Mouse (Mus musculus) inflammation-experienced regulatory T-cells, adult 16 weeks (primary cell): ENCODE results near the gene Hic2. TPM values are rescaled to one million over a fixed set of nuclear protein-coding genes. Genes with fewer than 3 reads are reported as not detected.

Experiments used
- polyA plus RNA-seq: library from polyadenylated mRNA; unstranded; fragments of 100-300 nt; shearing (Covaris generic); gene quantifications from one replicate; pipeline ENCODE4 v1.2.1, GENCODE M21; 2017

The Hic2 gene
- 1.9 TPM for polyA plus RNA-seq

GRCm38 (mm10) chr16:17232794-17233701 lies at the start of gene Hic2:
Gene Hic2, plus strand, starts transcription at chr16:17233572.

DNA sequence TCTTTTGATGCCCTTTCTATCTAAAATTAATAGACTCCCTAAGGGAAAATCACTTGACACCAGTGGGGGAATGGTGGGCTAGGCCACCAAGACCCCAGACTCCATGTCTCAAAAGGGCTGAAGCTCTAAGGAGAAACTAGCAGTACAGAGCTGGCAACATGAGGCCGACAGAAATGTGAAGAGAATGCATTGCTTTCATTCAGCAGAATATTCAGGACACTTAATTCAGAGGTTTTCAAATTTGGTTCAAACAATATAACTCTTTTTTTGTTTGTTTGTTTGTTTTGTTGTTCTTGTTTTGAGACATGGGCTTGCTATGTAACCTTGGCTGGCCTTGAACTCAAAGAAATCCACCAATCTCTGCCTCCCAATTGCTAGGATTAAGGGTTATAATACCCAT lies 30.8 kb upstream of the Hic2 start, which contains the start of gene Ube2l3:
Gene Ube2l3 (minus strand): TSS at position 101 of the 400 bp plus-strand sequence.

GRCm38 (mm10) chr16:17208389-17209361 lies 24.7 kb upstream of the Hic2 start, which contains the start of gene Rimbp3:
Gene Rimbp3, plus strand, starts transcription at chr16:17208603.

GRCm38 (mm10) chr16:17275721-17276120 lies 42.3 kb downstream of the Hic2 start, which contains the start of gene Tmem191c:
Gene Tmem191c, plus strand, starts transcription at chr16:17276077.

Other genes with a start within 250 kb of the Hic2 start
- 2.4 TPM for gene Ypel1, start 163.9 kb upstream of the Hic2 start, polyA plus RNA-seq
- 271 TPM for gene Ppil2, start 122.3 kb upstream of the Hic2 start, polyA plus RNA-seq
- 3.6 TPM for gene 2610318N02Rik, start 108.4 kb upstream of the Hic2 start, polyA plus RNA-seq
- gene Sdf2l1, start 101.2 kb upstream of the Hic2 start, polyA plus RNA-seq: 49.5 TPM
- gene Ydjc, start 89.0 kb upstream of the Hic2 start, polyA plus RNA-seq: 5.2 TPM
- gene Ccdc116, start 86.3 kb upstream of the Hic2 start, polyA plus RNA-seq: 0.96 TPM
- gene Ube2l3, start 30.9 kb upstream of the Hic2 start, polyA plus RNA-seq: 311 TPM
- gene Rimbp3, start 25.0 kb upstream of the Hic2 start, polyA plus RNA-seq: not detected
- gene Tmem191c, start 42.5 kb downstream of the Hic2 start, polyA plus RNA-seq: 155 TPM
- gene Serpind1, start 97.8 kb downstream of the Hic2 start, polyA plus RNA-seq: 0.43 TPM
- gene Snap29, start 172.4 kb downstream of the Hic2 start, polyA plus RNA-seq: 21.0 TPM
- 39.0 TPM for gene Pi4ka, start 172.7 kb downstream of the Hic2 start, polyA plus RNA-seq
- gene Crkl, start 218.4 kb downstream of the Hic2 start, polyA plus RNA-seq: 90.5 TPM